Mouse (Mus musculus): ENCODE measurements around the gene Dlx2. TPM values are rescaled to one million over a fixed set of nuclear protein-coding genes. Genes with fewer than 3 reads are reported as not detected.

The Dlx2 gene
- 2.9 TPM for polyA plus RNA-seq (2015; fragmentation: Illumina TruSeq; extraction: RNeasy Lipid Tissue Mini Kit (QIAGEN cat#74804); ENCODE audit: low read depth, low replicate concordance)

GRCm38 (mm10) chr2:71546640-71547071, at the start of gene Dlx2:
Gene Dlx2, minus strand, starts transcription at chr2:71546754.

GRCm38 (mm10) chr2:71528014-71528713, 18.4 kb downstream of the Dlx2 start, which contains the start of gene Dlx1:
Gene Dlx1, plus strand, starts transcription at chr2:71528113.

Other genes with a start within 250 kb of the Dlx2 start
- 141 TPM for gene Slc25a12, start 179.0 kb downstream of the Dlx2 start, polyA plus RNA-seq (2015; fragmentation: Illumina TruSeq; extraction: RNeasy Lipid Tissue Mini Kit (QIAGEN cat#74804); ENCODE audit: low read depth, low replicate concordance)
- gene Hat1, start 157.8 kb downstream of the Dlx2 start, polyA plus RNA-seq (2015; fragmentation: Illumina TruSeq; extraction: RNeasy Lipid Tissue Mini Kit (QIAGEN cat#74804); ENCODE audit: low read depth, low replicate concordance), result 34.8 TPM
- gene Metap1d, start 93.5 kb downstream of the Dlx2 start, polyA plus RNA-seq (2015; fragmentation: Illumina TruSeq; extraction: RNeasy Lipid Tissue Mini Kit (QIAGEN cat#74804); ENCODE audit: low read depth, low replicate concordance), result 25.5 TPM
- 9.3 TPM for gene Dlx1, start 18.6 kb downstream of the Dlx2 start, polyA plus RNA-seq (2015; fragmentation: Illumina TruSeq; extraction: RNeasy Lipid Tissue Mini Kit (QIAGEN cat#74804); ENCODE audit: low read depth, low replicate concordance)
- gene Itga6, start 198.9 kb upstream of the Dlx2 start, polyA plus RNA-seq (2015; fragmentation: Illumina TruSeq; extraction: RNeasy Lipid Tissue Mini Kit (QIAGEN cat#74804); ENCODE audit: low read depth, low replicate concordance), result 21.5 TPM